Mouse (Mus musculus): ENCODE data around the gene Zfp735. TPM values are rescaled to one million over a fixed set of nuclear protein-coding genes. Genes with fewer than 3 reads are reported as not detected.

Zfp735 gene
- polyA plus RNA-seq (2012; ENCODE audit: low replicate concordance) = not detected in 2 replicates

GRCm38 (mm10) chr11:73688478-73688877 lies at the start of gene Zfp735:
Zfp735 (plus strand) TSS chr11:73688778.

Other genes starting within 250 kb of the Zfp735 start
- gene Olfr380, start 231.3 kb upstream of the Zfp735 start, polyA plus RNA-seq (2012; ENCODE audit: low replicate concordance) = 0.15 TPM in 1 of 2 replicates, not detected in the other
- not detected in 2 replicates for gene Olfr381, start 197.2 kb upstream of the Zfp735 start, polyA plus RNA-seq (2012; ENCODE audit: low replicate concordance)
- not detected in 2 replicates for gene Olfr382, start 171.6 kb upstream of the Zfp735 start, polyA plus RNA-seq (2012; ENCODE audit: low replicate concordance)
- gene Olfr385, start 95.8 kb upstream of the Zfp735 start, polyA plus RNA-seq (2012; ENCODE audit: low replicate concordance) = not detected in 2 replicates
- not detected in 2 replicates for gene Olfr384, start 90.2 kb upstream of the Zfp735 start, polyA plus RNA-seq (2012; ENCODE audit: low replicate concordance)
- not detected in 2 replicates for gene Olfr389, start 91.9 kb downstream of the Zfp735 start, polyA plus RNA-seq (2012; ENCODE audit: low replicate concordance)
- not detected in 2 replicates for gene Olfr390, start 94.2 kb downstream of the Zfp735 start, polyA plus RNA-seq (2012; ENCODE audit: low replicate concordance)
- gene Olfr391-ps, start 114.3 kb downstream of the Zfp735 start, polyA plus RNA-seq (2012; ENCODE audit: low replicate concordance) = not detected in 2 replicates
- gene Olfr392, start 128.3 kb downstream of the Zfp735 start, polyA plus RNA-seq (2012; ENCODE audit: low replicate concordance) = not detected in 2 replicates
- gene Olfr393, start 162.7 kb downstream of the Zfp735 start, polyA plus RNA-seq (2012; ENCODE audit: low replicate concordance) = not detected in 2 replicates
- gene Olfr394, start 202.0 kb downstream of the Zfp735 start, polyA plus RNA-seq (2012; ENCODE audit: low replicate concordance) = not detected in 2 replicates
- gene Olfr395, start 220.5 kb downstream of the Zfp735 start, polyA plus RNA-seq (2012; ENCODE audit: low replicate concordance) = not detected in 2 replicates
- not detected in 2 replicates for gene Olfr23, start 247.9 kb downstream of the Zfp735 start, polyA plus RNA-seq (2012; ENCODE audit: low replicate concordance)

All from hematopoietic multipotent progenitor cell, adult 10-12 weeks (in vitro differentiated cells).